Mouse (Mus musculus) bone marrow macrophage, adult 2 months (primary cell): ENCODE data around the gene Arxes2. TPM values are rescaled to one million over a fixed set of nuclear protein-coding genes. Genes with fewer than 3 reads are reported as not detected.
"Not testable (repeated sequence)": the region's sequence is repeated elsewhere in the genome, so short reads cannot be mapped to it uniquely, and the experiment has no call there.

Experiments used
- H3K27ac ChIP-seq: 2 replicates; pipeline ENCODE4 v1.5.1; 2012; ENCODE audit warnings: low read depth, low read length; ENCODE audit not compliant: insufficient read depth
- H3K4me1 ChIP-seq: 2 replicates; pipeline ENCODE4 v1.6.1; 2012; ENCODE audit warnings: low read length; ENCODE audit not compliant: control insufficient read depth, insufficient read depth
- H3K4me3 ChIP-seq: 2 replicates; pipeline ENCODE4 v1.5.1; 2012; ENCODE audit warnings: mild to moderate bottlenecking, low read length, moderate library complexity; ENCODE audit not compliant: insufficient read depth
- CTCF ChIP-seq: IDR thresholded peaks from 2 replicates; pipeline ENCODE4 v1.5.1; 2012; ENCODE audit warnings: low read depth, mild to moderate bottlenecking, low read length, moderate library complexity
- POLR2A ChIP-seq: IDR thresholded peaks from 2 replicates; pipeline ENCODE4 v1.6.1; 2012; ENCODE audit warnings: mild to moderate bottlenecking, low read depth, low read length, borderline replicate concordance
- polyA plus RNA-seq: library from polyadenylated mRNA; stranded (reverse); fragments of >200 nt; gene quantifications from 2 replicates; pipeline ENCODE4 v1.2.4, GENCODE M21; 2012; ENCODE audit not compliant: missing spikeins, insufficient read depth, insufficient read length

Gene Arxes2
- polyA plus RNA-seq, 1 experiment = not detected

DNA sequence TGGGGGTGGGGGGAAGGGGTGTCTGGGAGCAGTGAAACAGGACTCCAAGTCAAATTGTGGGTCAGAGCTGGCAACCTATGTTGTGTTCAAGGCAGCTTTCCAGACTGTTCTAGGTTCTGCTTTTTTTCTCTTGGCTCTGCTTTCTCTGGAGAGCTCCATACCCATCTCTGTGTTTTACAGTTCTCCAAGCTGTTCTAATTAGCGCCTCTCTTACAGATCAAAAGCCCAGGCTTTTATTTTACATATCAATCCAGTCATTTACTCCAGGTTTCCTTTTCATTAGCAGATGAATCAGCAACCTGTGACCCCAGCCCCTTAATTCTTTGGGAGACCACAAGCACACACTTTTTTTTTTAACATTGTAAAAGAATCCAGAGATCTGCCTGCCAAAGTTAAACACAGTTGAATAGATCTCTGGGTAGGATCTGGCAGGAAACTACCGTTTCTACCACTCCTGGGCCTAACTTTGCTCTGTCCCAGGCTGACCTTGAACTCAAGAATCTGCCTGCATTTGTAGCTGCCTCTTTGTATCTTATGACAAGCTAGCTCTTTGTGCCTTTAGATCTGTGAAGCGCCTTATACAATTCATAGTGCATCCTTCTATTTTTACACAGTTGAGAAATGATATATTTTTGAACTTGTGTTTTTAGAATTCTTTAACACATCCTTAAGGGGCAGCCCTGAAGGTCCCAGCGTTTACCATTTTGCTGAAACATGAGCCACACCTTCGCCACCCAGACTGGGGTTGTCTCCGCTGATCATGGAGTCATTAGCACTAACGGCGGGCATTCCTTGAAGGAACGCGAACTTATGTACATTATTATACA is 19.8 kb upstream of the Arxes2 start:
- Histone ChIP-seq H3K4me1 (no peaks in the 10 kb centered on the region), H3K27ac (no peak overlapping the region), H3K4me3 (no peak overlapping the region)
- no peak for TF ChIP-seq POLR2A
- no peak for TF ChIP-seq CTCF

DNA sequence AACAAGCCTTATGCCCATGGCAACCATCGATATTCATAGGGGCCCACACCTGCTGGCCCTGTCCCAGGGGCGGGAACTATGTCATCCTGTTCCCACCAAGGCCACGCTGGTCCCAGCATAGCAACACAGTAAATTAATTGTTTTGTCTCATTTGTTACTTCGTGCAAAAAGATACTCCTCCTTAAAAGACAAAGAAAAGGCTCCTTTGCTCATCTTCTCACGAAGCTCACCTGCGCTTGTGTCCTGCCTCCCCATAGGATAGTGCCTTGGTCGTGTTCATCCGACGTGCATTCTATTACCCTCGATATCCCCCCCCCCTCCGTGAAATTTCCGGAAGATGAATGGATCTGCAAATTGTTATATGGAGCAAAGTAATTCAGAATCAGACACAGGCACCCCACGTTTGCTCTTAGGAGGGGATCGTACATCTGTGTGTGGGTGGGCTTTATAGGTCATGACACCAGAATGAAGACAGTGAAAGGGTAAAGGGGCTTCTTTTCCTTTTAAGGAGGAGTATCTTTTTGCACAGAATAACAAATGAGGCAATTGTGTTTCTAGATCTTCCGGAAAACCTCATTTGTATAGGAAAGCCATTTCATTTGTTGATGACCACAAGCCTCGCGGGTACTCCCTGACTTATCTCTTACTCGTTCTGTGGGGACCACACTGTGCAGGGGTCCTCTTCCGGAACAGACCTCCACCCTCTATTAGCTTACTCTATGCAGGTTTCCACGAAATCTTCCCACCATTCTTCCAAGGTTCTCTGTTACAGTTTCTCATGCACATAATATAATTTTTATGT is 19.0 kb upstream of the Arxes2 start:
- TF ChIP-seq POLR2A (no peak), CTCF (no peak)
- H3K27ac ChIP-seq = no peak overlapping the region
- no peaks in the 10 kb centered on the region for H3K4me1 ChIP-seq
- no peak overlapping the region for H3K4me3 ChIP-seq

DNA sequence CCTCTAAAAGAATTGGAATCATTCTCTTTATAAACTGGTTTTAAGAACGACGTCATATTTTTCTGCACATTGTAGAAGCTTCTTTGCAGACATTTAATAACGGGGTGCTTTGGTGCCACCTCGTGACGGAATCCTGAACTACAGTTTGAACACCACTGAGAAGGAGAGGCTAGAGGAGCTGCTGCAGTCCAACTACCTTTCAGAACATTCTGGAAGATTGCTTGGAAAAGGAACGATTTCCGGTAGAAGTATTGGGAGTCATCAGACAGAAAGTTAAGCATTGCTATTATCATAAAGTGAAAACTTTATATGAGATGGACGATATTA is 18.4 kb upstream of the Arxes2 start:
- H3K4me1 ChIP-seq = no peaks in the 10 kb centered on the region
- no peak overlapping the region for H3K27ac ChIP-seq
- TF ChIP-seq CTCF (no peak), POLR2A (no peak)
- H3K4me3 ChIP-seq = no peak overlapping the region

DNA sequence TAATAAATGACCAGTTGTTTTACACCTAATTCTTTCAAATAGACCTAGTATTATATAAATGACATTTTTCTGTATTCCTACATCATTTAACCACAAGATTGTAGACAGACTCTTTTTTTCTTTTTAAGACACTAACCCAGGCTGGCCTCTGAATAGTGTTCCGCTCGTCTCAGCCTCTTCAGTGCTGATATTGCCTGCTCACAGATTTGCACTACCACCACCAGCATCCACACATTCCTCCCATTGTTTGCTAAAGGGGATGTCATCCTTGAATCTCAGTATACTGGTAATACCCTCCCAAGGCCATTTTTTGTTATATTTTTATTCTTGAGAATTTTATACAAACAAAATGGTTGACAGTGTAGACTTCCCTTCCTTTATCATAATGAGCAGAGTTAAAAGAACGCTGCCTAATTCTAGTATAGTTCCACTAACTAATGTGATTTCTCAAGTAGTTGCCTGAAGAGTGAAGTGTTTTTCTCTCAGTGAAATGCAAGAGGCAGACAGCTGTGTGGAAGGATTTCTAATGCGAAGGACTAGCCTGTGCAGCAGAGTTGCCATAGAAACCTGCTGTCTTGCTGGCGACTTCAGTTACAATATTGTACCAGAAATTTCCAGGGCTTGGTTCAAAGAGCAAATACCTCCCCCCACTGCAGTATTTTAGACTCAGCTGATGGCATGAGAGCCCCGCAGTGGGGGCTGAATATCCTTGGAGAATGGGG is 8.9 kb upstream of the Arxes2 start:
- no peak overlapping the region for H3K4me3 ChIP-seq
- TF ChIP-seq POLR2A = no peak
- TF ChIP-seq CTCF = no peak
- H3K4me1 ChIP-seq = no peaks in the 10 kb centered on the region
- no peak overlapping the region for H3K27ac ChIP-seq

DNA sequence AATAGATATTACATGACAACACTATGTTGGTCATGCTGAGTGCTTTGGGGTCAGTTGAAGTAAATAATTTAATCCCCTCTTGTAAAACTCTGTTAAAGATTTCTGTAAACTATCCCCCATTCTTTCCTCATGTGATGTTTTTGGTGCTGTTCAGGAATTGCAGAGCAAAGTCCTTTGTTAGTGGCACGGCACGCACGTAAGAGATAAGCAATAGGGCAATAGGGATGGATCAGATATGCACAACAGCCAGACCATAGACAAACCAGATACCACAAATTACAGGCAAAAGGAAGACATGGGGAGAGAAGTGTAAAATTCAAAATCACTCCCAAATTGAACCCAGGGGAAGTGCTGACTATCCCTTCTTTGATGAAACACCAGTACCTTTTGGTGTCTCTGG is 7.4 kb upstream of the Arxes2 start:
- Histone ChIP-seq H3K27ac (no peak overlapping the region), H3K4me3 (no peak overlapping the region), H3K4me1 (no peaks in the 10 kb centered on the region)
- TF ChIP-seq CTCF (no peak), POLR2A (no peak)

DNA sequence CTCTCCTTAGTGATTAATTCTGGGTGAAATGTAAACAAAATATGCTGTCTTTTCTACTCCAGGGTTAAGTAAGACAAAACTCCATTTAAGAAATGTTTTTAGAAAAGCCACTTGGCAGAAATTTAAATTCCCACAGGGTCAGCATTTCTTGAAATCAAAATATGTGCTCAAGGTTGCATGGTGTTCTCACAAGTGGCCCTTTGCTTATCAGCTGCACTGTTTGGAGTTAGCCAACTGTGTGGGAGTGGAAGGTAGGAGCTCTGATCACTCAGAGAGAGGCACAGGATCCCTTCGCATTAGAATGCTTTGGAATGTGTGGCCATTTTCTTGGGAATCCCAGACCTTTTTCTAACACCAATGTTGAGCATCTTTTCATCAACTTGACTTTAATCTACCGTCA is 3.0 kb upstream of the Arxes2 start:
- H3K4me3 ChIP-seq = no peak overlapping the region
- H3K27ac ChIP-seq = no peak overlapping the region
- no peak for TF ChIP-seq POLR2A
- no peak for TF ChIP-seq CTCF
- H3K4me1 ChIP-seq = no peaks in the 10 kb centered on the region

DNA sequence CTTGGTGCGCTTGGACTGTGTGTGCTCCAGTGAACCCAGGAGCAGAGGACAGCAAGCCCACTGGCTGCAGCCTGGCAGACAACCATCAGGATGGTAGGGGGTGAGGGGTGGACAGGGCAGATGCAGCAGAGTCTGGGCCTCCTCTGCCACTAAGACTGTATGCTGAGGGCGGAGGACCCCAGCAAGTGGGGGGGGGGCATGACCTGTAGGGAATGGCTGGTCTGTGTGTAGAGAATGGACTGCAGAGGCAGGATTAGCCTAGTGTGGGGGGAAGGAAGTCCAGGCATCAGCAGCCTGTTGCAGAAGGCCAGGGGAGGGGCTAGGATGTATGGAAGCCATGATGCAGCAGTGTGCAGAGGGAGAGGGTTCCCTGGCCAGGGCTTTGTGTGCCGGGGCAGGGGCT is 431 bp upstream of the Arxes2 start:
- H3K27ac ChIP-seq, H3K4me3 ChIP-seq: not testable (repeated sequence)

DNA sequence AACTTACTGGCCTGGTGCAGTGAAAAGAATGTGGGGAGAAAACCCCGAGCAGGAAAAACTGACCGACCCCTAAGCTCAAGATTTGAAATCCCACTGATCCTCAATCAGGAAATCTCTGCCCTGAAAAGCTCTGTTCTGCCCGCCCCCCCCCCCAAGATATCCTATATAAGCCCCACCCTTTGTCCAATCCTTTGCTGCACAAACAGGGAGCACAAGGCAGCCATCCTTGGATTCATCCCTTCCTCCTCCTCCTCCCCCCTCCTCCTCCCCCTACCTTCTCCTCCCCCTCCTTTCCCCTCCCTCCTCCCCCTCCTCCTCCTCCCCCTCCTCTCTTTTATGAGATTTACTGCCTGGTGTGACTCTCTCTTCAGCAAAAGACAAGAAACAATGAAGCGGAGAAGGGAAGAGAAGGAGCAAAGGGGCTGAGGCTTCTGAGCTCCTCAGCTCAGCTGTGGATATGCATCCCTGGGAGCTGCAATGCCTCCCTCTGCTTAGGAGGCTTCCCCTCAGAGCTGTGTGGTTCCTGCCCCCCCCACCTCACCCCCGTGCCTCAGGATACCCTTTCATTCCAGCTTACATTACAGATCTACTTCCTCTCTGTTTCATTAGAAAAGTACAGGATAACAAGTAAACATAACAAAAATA is 13.7 kb downstream of the Arxes2 start:
- Histone ChIP-seq H3K4me3 (no peak overlapping the region), H3K4me1 (no peaks in the 10 kb centered on the region), H3K27ac (no peak overlapping the region)
- TF ChIP-seq POLR2A = no peak
- no peak for TF ChIP-seq CTCF

More for the DNA sequence above, 431 bp upstream of the Arxes2 start:
- not testable (repeated sequence) for H3K4me1 ChIP-seq

DNA sequence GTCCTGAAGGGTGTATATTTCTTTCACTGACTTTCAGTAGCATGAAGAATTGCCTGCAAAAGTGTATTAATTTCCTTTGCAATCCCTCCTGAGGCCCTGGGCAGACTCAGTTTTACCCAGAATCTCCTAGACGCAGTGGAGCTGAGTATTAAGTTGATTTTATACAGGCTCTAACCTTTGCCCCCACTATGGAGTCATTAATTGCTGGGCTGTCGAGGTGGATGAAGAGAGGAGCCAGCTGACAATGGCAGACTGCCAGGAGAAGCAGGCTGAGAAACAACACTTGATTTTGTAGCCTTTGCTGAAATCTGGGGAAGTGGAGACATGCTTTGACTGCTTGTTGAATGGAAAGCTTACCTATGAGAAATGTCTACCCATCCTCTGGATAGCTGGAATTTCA is 20.8 kb downstream of the Arxes2 start:
- H3K4me1 ChIP-seq = no peaks in the 10 kb centered on the region
- no peak for TF ChIP-seq POLR2A
- TF ChIP-seq CTCF = no peak
- no peak overlapping the region for H3K4me3 ChIP-seq
- no peak overlapping the region for H3K27ac ChIP-seq

DNA sequence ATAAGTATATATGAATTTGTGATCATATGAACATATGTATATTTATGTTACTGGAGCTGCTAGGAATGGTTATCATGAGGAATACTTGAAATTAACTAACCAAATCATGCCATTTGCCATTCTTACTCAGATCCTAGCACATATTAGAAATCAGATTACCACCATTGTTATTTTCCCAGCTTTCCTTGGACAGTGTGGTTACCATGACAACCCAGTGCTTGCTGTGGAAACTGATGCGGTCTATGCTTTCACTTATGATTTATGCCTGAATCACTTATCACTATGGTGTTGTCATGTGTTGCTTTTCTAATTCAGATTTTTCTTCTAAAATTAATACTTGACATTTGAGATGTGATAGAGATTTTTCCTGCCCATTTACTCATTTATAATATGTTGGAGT is 36.7 kb downstream of the Arxes2 start:
- H3K4me3 ChIP-seq = no peak overlapping the region
- H3K4me1 ChIP-seq = no peaks in the 10 kb centered on the region
- H3K27ac ChIP-seq = no peak overlapping the region
- TF ChIP-seq POLR2A (no peak), CTCF (no peak)

DNA sequence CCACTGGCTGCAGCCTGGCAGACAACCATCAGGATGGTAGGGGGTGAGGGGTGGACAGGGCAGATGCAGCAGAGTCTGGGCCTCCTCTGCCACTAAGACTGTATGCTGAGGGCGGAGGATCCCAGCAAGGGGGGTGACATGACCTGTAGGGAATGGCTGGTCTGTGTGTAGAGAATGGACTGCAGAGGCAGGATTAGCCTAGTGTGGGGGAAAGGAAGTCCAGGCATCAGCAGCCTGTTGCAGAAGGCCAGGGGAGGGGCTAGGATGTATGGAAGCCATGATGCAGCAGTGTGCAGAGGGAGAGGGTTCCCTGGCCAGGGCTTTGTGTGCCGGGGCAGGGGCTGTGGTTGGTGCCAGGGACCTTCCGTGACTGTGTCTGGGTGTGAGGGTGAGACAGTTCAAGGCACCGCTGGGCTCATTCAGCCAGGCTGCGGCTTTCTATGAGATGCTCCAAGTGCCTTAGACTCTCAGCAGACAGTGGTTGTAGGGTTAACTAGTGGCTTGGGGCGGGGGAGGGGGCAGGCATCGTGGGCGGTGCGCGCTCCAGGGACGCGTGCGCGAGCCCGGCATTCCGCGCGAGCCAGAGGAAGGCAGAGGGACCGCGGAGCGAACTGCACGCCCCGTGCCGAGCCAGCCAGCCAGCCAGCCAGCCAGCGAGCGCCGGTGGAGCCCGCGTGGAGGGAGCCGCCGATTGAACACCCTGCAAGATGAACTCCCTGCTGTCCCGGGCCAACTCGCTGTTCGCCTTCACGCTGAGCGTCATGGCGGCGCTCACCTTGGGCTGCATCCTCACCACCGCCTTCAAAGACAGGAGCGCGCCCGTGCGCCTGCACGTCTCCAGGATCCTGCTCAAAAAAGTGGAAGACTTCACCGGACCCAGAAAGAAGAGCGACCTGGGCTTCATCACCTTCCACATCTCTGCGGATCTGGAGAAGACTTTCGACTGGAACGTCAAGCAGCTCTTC is 39.5 kb downstream of the Arxes2 start, which contains the start of gene Arxes1:
Gene Arxes1 (plus strand): TSS at position 569 of the 965 bp plus-strand sequence.
- not testable (repeated sequence) for H3K4me3 ChIP-seq, H3K4me1 ChIP-seq

More for the DNA sequence above, 39.5 kb downstream of the Arxes2 start, which contains the start of gene Arxes1:
- not testable (repeated sequence) for H3K27ac ChIP-seq
